Mouse (Mus musculus) testis, adult 2 months (tissue): ENCODE results near the gene Phactr2.

ENCODE experiments used
- CTCF ChIP-seq: fragments of 200-500 bp; IDR thresholded peaks from 2 replicates; pipeline ENCODE4 v1.5.1; 2012; ENCODE audit warnings: low read depth, mild to moderate bottlenecking, inconsistent platforms, low read length, moderate library complexity; ENCODE audit not compliant: control insufficient read depth, insufficient read depth, insufficient replicate concordance
- POLR2A ChIP-seq: fragments of 200-500 bp; IDR thresholded peaks from 2 replicates; pipeline ENCODE4 v1.6.1; 2012; ENCODE audit warnings: low read depth, mild to moderate bottlenecking, inconsistent platforms, low read length, moderate library complexity; ENCODE audit not compliant: control insufficient read depth

- peak; percentile 76 for TF ChIP-seq POLR2A
- TF ChIP-seq CTCF, result no peak
Observed at GRCm38 (mm10) chr10:13500938-13501496, 26.8 kb upstream of the Phactr2 start.
